Mouse (Mus musculus) urinary bladder, postnatal 25 days (tissue): ENCODE data around the gene A630095E13Rik.
"Not testable (repeated sequence)": the region's sequence is repeated elsewhere in the genome, so short reads cannot be mapped to it uniquely, and the experiment has no call there.

Experiments
- DNase-seq: peaks from one replicate; pipeline ENCODE4 v3.0.0; 2022; ENCODE audit warnings: low spot score

A630095E13Rik gene

GRCm38 (mm10) chr9:36643276-36643675 is at the start of gene A630095E13Rik:
Gene A630095E13Rik (minus strand): TSS chr9:36643376.
- DNase-seq = not testable (repeated sequence)

- no peak for DNase-seq
Observed at GRCm38 (mm10) chr9:36692920-36693319, 49.7 kb upstream of the A630095E13Rik start, which contains the start of gene Acrv1. Gene Acrv1 (plus strand): TSS chr9:36693220.

GRCm38 (mm10) chr9:36687329-36687728 is 44.2 kb upstream of the A630095E13Rik start:
- no peak for DNase-seq

- no peak for DNase-seq
Observed at GRCm38 (mm10) chr9:36681424-36681823, 38.2 kb upstream of the A630095E13Rik start.
